Mouse (Mus musculus) cerebral cortex, adult 2 months (tissue): ENCODE measurements around the gene Cmss1.

ENCODE experiments used
- WGBS: fragments of 180-500 bp; shearing (Covaris S2); methylation state at CpG from one replicate; pipeline ENCODE4 v1.1.7; 2018; 5-methylcytosine and 5-hydroxymethylcytosine counted together

Cmss1 gene

DNA sequence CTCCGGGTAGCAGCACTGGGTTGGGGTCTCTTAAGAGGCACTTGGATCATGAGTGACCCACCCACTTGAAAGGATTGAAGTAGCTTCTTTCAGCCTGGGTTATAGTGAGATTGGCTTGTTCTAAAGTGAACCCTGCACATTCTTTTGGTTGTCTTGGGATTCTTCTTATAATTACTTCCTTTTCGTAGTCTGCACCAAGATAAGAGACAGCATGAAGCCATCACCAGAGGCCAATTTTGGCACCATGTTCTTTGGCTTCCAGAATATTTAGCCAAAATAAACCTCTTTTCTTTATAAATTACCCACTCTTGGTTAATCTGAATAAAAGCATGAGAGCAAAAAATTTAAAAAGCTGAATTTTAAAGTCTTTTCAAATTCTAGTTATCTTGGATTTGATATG lies 136.8 kb downstream of the Cmss1 start:
- WGBS, result 85% methylated on average over 2 of the region's 2 CpGs

DNA sequence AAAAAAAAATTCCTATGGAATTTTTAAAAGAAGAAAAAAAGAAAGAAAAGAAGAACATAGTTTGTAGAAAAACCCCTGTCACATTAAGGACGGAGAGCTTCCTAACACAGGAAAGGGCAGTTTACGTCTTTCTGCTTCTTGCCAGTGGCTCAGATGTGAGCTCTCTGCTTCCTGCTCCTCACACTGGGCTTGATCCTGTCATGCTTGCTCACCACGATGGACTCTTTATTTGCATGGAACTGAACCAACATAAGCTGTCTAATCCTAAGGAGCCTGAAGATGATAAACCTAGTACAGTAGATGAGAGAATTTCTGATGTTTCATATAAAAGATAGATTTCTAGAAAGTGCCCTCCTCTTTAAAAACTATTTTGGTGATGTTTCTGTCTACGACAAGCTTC lies 137.4 kb downstream of the Cmss1 start:
- WGBS, result 82% methylated on average over 4 of the region's 4 CpGs

DNA sequence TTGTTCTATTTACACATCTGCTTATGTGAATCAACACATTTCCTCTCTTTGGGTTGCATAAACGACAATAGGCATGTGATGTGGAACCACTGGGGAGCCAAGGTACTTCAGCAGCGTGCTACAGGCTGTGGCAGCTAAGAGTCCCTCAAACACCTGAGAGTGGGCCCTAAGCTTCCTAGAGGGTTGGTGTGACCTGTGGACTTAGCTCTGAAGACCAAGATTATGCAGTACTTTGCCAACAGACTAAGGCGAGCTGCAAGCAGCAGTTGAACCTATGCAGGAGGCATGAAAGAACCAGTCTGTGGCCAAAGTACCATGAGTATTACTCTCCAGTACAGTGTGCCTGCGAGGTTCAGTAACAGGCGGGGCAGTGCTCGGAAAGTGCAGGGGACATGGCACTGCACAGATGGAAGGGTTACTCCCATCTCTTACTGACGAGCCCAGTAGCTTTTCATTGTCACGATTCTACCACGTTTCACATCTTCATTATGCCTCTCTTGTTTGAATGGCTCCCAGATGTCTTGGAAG lies 141.2 kb downstream of the Cmss1 start:
- 94% methylated on average over 9 of the region's 9 CpGs for WGBS

DNA sequence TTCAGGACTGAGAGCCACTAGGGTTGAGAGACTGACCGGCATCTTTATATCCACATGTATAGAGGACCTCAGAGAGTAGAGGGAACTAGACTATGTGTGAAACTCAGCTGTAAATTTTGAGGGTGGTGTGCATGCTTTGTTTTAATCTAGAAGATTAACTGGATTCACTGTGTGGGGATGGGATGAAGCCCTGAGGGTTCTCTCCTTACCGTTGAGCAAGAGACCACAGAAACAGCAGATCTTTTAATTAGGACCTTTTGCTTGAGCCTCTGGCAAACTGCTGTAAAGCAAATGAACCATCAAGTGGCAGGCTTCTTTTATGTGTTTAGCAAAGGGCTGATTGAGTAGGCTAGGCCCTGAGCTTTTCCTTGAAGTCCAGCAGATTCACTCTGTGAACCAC lies 150.7 kb downstream of the Cmss1 start:
- WGBS, result 58% methylated on average over 2 of the region's 2 CpGs

DNA sequence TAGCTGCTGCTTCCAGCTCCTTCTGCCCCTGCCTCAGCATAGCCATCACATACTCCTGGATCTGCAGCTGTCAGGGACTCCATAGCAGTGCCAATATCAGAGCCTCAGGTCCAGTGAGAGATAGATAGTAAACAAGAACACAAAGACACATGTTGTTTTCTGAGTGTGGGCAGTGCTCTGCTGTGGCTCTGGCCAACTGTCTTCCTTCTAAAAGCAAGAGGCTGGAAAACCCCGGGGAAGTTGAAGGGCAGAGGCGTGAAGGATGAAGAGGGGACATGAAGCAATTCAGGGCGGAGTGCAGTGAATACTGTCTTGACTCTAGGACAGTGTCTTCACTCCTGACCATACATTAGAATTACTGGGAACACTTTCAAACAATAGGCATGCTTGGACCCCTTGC lies 151.1 kb downstream of the Cmss1 start:
- WGBS, result 77% methylated on average over 3 of the region's 3 CpGs

DNA sequence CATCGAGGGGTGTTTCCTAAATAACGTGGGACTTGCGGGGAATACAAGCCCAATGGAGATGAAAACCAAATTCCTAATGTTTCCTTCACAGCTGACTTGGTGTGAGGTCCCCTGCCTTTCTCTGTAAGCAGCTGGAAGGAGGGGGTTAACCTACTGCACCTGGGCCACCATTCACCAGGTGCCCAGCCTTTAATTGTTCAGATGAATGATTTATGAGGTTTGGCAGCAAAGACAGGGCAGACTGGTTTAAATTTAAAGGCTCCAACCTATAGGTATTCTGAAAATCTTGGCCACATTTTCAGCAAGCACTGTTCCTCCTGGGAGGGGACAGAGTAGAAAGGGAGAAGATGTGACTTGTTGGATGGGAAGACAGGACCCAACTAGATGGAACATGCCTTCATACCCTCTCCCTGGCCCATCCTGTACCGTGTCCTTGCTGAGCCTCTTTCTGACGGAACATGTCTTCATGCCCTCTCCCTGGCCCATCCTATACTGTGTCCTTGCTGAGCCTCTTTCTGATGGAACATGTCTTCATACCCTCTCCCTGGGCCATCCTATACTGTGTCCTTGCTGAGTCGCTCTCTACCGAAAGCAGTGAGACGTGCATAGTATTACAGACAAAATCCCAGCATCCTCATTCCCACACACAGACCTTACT lies 152.4 kb downstream of the Cmss1 start:
- WGBS, result 97% methylated on average over 8 of the region's 8 CpGs

DNA sequence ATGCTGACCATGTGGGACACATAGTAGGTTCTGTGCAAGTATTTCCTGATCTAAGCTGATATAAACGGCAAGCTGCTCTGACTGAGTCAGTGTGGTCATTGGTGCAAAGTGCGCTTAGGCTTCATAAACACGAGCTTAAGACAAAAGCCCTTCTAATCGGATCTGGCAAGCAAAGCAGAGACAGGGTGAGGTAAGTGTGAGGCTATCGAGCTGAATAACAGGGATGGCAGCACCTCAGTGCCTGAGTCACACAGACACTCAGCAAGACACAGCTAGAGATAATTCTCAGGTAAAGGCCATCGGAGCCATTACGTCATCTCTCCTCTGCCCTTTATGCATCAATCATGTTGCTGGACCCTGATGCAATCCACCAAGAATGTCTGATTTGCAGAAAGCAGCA lies 153.7 kb downstream of the Cmss1 start:
- WGBS, result 71% methylated on average over 7 of the region's 7 CpGs

DNA sequence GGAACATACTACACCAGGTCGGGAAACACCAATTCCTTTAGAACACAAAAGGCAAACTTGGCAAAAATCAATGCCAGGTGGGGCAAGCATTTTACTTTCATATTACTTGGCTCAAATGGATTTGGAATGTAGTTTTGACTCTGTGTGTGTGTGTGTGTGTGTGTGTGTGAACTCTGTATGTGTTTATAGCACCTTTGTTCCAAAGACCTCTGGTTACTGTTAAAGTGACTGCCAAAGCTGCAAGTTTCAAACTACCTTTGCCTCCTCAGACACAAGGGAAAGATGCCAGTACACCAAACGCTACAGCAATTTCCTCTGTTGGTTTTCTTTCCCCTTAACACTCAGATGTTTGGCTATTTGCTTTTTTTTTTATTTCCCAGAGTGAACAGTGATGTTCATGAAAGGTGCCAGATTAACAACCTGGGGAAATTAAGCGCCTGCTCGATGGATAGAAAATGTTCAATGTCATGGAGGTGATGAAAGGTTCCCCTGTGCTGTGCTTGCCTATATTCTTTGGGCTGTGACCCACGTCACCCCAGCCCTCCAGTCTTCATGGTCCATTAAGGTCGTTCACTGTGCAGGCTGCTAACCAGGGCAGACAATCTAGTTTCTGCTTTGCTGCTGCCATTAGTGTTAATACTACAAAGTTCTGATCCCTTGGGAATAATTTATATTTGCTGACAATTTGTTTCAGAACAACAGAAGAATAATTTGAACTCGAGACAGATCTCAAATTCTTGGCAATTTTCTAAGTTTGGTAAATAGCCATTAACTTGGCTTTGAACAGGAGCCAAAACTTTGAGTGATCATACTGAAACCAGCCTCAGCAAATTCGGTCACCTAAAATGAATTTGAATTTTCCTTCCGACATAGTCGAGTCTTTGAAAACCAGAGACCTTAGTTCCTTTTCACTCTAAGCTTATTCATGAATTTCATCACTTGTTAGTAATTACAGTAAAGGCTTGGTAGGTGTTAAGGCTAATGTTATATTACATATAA lies 161.3 kb downstream of the Cmss1 start:
- WGBS, result 84% methylated on average over 10 of the region's 10 CpGs

DNA sequence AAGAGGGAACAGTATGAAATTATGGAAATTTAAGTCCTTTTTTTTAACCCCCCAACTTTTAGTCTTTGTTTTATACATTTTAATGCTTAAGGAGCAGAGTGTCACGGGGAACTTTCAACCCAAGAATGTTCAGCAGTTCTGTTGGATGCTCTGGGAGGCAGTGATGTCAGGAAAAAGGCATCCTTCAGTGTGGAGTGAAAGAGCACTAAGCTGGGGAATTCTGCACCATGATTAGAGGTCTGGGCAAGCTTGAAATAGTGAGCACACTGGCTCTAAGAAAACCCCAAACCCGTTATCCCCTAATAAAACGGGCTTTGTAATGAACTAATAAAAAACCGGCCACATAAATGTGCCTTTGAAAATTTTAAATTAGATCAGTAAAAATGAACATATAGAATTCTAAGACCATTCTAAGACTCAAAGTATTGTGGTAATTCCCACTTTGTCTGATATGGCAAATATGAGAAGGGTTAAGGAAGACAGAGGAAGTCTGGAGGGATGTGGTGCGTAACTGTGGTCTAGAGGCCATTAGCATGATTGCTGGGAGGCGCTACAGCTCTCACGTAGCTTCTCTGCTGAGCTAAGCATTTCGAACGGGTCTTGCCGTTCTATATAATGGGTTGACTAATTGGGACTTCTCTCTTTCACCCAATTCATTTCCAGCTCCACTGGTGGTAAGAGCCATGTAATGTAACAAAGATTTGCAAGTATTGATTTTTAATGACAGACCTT lies 165.8 kb downstream of the Cmss1 start:
- 84% methylated on average over 10 of the region's 10 CpGs for WGBS

DNA sequence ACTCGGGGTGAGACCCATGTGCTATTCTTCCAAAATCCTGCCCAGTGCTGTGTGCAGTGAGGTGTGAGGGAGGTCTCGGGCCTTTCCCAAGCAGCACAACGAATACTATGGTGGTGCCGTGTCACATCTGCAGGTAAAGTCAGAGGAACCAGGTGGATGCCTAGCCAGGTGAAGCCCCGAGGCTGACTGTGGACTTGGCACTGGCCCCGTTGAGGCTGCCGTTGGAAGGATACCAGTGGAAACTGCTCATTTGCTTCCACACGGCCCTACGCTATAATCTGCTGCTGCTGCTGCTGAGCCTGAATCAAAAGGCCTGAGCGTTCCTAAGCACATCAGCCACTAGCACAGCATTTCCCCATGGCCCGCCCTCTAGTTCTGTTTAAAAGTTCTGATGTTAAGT lies 167.5 kb downstream of the Cmss1 start:
- 87% methylated on average over 11 of the region's 11 CpGs for WGBS

DNA sequence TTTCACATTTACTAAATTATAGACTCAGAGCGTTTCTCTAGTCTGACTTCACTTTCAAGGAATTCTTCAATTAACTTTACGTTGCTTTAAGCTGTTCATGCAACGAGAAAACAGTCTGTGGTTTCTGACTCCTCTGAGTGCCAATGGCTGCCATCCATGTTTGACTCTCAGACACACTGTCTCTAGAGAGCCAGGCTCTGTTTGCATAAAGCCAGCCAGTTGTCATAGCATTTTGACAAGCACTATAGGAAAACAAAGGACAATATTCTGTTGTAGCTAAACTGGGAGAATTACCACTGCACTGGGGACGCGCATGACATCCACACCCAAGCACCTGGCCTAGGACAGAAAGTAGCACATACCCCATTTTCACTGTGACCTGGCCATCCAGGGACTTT lies 168.4 kb downstream of the Cmss1 start:
- WGBS, result 65% methylated on average over 5 of the region's 5 CpGs

DNA sequence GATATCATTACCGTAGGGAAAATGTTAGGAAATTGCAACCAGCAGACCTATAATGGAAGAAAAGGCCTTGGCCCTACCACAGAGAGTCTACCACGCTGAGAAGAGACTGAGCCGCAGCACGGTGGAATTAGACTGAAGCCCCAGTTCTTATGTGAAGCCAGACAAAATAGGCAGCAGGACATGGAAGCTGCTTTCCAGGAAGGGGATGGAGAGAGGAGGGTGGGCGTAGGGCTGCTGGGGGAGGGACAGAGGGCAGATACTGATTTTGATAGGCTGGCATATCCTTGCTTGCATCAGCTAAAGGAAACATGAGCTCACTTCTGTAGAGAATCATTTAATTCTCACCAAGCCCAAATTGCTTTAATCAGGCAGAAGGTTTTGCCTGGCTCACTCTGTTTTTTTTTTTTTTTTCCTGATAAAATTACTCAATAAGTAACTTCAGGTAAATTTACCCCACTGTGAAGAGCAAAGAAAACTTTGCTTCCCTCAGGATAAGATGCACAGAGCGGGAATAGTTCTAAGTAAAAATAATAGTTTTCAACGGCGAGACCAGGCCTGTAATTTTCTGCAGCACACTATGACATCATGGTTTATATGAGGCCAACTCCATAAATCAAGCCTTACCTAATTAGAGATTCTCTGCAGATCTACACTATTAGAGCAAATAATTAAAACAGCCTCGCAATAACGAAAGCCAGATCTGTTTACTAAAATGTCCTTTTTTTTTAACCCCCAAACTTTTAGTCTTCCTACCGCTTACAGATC lies 169.0 kb downstream of the Cmss1 start:
- 73% methylated on average over 11 of the region's 11 CpGs for WGBS

DNA sequence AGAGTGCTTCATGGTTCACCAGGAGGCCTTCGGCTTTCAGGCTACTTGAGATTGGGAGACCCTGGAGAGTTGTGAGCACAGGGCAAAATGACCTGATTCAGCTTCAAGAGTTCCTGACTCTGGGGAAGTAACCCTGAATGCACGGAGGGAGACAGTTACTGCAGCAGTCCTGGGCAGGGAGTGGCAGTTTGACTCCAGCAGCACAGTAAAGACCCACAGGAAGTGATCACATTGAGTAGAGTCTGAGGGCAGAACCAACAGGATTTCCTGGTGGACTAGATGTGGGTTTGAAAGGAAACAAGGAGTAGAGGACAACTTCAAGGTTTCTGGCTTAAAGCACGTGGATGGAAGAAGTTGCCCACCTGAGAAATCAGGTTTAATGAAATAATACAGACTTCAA lies 172.0 kb downstream of the Cmss1 start:
- whole genome bisulfite sequencing, result 78% methylated on average over 3 of the region's 3 CpGs

DNA sequence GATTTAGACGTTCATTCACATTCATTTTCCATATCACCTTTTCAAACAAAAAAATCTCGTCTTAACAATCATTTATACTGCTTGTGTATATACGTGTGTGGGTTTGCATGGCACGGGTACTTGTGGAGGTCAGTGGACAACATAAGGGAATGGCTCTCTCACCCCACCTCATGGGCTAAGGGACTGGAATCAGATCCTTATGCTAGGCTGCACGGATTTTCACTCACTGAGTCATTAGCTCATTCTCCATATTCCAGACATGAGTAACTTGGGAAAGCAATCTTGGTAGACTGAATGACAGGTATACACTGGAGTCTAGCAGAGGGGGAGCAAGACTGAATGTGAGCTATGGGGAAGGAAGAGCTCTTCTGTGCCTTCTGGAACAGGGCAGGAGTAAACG lies 173.0 kb downstream of the Cmss1 start:
- 92% methylated on average over 6 of the region's 6 CpGs for WGBS

DNA sequence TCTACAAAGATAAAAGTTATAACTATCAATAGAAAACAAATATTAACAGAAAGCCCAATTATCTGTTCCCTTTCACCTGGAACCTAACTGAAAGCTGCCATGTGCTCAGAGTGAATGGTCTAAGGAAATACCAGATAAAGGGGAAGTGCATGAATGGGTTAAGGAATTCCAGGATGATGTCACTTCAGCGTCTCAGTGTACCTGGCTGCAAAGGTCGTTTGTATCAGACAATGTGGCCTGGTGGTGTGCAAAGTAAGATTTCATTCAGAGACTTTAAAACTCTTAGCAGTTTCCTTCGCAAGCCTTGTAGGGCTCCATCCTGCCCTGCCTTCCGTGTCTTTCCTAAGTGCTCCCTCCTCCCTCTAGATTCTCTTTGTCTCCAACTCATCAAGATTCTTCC lies 173.5 kb downstream of the Cmss1 start:
- 77% methylated on average over 4 of the region's 4 CpGs for WGBS

DNA sequence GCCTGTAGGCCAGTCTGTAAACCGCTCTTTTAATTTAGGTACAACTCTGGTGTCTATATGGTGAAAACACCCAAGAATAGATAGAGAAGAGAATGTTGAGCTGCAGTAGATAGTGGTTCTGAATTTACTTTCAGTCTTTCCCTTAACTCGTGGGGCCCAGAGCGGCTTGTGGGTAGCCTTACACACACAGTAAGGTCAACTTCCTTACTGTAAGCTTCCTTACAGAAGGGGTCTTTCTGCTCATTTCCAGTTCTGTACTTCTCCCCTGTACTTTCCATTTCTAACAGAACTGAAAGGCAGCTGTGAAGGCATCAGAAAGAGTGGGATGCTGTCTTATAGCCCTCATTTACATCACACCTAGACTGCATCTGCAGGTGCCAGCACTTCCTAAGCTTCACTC lies 175.4 kb downstream of the Cmss1 start:
- WGBS, result 89% methylated on average over 3 of the region's 3 CpGs

DNA sequence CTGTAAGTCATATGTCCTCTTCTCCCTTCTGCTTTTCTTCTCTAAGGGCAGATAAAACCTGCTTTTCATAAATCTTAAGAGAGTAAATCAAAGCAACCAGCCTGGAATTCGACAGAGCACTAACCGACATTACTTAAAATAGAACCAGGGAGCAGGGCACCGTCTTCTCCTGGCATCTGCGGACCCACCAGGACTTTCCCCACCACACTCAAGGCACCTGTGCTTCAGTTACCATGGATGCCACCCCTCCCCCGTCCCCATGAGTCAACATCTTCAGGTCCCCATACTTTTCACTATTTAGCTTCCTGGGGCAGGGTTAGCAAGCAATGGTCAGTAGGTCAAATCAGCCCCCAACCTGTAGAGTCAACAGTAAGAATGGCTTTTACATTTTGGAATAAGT lies 177.7 kb downstream of the Cmss1 start:
- 90% methylated on average over 5 of the region's 5 CpGs for WGBS

DNA sequence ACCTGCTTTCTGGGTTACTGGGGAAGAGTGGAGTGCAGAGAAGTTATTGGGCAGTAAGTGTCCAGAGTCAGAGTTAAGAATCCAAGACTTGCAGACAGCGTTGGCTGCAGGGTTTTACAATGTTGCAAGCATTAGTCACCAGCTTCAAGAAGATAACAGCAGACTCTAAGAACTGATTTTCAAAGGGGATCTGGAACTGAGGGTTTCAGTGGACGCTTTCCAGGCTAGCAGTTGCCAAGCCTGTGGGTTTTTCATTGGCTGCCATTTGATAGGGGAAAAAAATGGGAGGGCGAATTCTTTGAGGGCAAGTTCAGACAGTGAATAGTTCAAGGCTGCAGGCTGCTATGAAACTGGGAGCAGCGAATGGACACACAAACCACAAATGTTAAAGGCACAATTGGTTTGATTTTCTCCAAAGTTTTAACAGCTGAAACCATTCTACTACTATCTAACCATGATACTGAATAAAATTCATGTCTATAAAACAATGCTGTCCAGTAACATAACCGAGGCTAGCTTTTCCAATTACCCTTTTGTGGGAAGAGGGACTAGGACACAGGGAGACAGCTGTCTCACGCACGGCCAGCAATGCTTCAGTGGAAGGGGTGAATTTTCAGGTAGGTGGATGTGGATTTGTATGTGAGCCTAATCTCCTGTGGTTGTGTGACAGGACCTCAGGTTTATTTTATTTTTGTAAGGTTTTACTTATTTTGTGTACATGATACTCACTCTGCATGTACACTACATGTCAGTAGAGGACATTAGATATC lies 179.0 kb downstream of the Cmss1 start:
- WGBS, result 73% methylated on average over 7 of the region's 7 CpGs

DNA sequence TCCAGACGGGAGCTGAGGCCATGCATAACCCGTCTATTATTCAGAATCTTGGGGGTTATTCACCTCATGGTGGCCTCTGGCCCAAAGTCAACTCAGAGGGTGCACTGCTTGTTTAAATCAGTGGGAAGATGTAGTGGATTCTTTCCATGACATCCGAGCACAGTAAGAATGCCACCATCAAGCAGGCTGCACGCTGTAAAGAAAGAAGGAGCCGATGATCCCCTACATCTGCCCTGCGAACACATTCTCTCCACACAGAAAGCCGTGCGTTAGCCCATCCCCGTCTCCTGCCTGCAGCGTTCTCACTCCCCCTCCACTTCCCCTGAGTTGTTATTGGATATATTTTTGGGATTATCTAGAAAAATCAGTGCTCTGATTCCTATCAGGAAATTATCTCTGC lies 180.0 kb downstream of the Cmss1 start:
- 80% methylated on average over 10 of the region's 10 CpGs for WGBS

DNA sequence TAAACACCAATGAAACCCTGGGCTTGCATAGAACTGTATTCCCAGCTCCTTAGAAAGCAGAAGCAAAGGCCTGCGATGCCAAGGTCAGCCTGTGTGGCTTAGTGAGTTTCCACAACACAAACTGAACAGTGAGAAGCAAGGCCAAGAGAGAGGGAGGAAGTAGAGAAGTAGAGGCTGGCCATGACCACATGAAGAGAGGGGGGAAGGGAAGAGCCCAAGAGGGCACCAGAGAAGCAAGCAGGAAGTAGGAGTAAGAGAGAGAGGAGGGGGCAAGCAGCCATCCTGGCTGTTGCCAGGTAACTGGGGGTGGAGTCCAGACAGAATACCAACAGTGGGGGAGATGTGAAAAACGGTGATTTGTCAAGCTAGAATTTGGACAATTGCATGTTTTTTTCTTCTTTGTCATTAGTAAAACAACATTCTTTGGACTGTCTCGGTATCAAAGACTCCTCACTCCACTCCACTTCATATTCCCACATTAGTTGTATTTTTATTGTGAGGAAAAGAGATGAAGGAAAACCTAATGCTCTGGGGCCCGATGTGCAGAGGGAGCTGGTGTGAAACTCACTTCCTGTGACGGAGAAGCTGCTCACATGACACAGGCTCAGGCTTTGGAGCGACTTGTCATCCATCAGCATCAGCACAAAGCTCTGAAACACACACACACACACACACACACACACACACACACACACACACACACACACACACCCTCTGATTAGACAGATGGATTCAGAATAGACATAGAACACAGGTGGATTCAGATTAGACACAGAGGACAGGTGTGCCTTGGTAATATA lies 183.5 kb downstream of the Cmss1 start:
- WGBS, result 80% methylated on average over 6 of the region's 6 CpGs
